Mouse (Mus musculus): Measurements from ENCODE around the gene Senp1. TPM values are rescaled to one million over a fixed set of nuclear protein-coding genes. Genes with fewer than 3 reads are reported as not detected.

The Senp1 gene
- total RNA-seq, 2 experiments from 2014 or later: 16.0 to 16.8 TPM

DNA sequence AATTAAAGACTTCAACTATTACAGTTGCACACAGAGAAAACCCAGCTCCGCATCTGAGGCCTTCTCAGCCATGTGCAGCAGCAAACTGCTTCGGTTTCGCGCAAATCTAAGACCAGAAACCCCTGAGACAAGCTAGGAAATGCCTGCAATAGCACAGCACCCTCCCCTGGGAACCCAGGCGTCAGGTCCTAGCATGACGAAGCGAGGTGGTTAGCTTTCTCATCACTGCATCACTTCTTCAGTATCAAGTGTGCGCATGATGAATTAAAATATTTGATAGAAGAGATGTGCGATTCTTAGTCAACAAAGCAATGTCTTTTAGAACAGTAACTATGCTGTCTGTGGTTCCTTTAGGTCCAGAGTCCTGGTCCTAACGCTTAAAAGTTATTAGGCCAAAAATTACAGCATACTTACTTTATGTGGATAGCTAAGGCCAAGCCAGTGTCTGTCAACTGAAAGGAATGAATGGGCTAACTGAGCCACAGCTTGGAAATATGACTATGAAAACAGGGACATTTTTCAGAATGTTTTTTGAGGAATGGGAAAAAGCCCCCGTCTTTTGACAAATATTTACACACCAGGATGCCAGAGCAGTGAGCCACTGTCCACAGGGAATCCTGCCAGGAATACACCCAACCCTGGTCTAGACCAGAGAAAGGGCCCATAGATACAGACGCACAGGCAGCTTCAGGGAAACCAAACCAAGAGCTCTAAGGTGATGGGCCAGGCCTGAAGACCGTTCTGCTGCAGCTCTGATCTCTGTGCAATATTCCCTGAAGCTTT is 44.4 kb downstream of the Senp1 start:
- DNase-seq: no peak

DNA sequence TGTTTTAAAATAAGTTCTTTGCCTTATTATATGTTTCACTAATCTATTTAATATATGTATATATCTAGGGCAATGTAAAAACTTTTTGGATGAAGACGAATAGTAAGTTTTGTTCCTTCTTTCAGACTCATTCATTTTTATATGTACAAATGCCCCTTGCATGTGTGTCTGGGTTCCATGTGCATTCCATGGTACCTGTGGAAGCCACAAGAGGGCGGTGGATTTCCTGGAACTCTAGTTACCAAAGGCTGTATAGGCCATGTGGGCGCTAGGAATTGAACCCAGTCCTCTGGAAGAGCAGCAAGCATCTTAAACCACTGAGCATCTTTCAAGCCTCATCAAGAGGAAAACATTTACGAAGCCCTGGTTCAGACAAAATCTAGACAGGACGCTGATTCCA is 49.2 kb downstream of the Senp1 start:
- no peak for DNase-seq

DNA sequence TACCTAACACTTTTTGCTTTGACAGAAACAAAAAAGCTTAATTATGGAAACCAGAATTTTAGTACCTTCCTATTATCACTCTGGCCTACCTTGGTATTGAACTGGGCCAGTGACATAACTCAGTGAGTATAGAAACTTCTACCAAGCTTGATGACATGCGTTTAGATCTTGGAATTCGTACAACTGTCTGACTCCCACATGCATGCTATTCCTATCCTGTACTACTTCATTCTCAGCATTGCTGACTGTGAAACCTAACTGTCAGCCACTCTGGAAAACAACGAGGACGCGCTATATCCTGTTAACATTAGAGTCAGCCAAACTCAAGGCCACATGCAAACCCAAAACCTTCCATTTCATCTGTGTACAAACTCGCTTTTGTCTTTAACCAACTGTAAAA is 49.6 kb downstream of the Senp1 start:
- DNase-seq: no peak

DNA sequence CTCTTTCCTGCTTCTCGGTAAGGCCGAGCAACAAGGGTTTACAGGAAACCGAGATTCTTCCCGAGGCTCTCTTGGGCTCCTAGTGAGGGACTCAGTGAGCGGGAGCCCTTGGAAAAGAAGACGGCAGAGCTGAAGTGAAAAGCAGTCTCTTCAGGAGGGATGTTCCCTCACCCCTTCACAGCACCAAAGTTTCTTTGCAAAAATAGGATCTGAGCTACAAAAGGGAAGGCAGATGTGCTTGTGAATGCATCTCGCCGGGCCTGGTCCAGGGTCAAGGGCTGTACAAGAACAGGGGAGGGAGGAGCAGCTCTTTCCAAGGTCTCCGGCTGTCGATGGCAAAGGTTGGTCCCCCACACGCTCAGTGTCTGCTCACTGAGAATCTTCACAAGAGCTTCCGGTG is 51.0 kb downstream of the Senp1 start:
- no peak for DNase-seq

DNA sequence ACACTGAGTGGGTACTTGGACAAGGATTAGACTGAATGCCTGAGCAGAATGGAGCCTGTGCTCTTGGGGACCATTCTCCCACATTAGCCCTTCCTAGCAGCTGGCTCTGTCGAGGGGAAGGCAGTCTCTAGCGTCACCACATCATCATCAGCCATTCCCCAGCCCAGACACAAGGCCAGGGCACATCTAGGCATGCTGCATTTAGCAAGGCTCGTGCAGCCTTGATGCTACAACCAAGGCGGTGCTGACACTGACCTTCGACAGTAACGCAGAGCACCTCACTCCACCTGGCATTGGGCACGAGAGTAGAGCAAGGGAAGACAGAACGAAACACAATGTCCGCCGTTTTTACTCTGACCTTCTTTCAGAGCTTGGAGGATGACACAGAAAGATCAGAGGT is 53.9 kb downstream of the Senp1 start:
- DNase-seq: peak; percentile 3 to 23

DNA sequence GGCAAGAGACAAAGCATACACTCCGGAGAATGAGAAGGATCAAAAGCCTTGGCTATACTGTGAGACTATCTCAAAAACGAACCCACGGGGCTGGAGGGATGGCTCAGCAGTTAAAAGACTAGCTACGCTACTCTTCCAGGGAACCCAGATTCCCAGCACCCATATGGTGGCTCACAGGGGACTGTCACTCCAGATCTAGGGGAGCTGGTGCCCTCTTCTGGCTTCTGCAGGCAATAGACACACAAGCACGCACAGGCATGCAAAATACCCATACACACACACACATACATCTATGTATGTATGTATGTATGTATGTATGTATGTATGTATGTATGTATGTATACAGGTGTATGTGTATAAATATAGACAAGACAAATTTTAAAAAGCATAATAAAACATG is 57.0 kb downstream of the Senp1 start:
- no peak for DNase-seq

DNA sequence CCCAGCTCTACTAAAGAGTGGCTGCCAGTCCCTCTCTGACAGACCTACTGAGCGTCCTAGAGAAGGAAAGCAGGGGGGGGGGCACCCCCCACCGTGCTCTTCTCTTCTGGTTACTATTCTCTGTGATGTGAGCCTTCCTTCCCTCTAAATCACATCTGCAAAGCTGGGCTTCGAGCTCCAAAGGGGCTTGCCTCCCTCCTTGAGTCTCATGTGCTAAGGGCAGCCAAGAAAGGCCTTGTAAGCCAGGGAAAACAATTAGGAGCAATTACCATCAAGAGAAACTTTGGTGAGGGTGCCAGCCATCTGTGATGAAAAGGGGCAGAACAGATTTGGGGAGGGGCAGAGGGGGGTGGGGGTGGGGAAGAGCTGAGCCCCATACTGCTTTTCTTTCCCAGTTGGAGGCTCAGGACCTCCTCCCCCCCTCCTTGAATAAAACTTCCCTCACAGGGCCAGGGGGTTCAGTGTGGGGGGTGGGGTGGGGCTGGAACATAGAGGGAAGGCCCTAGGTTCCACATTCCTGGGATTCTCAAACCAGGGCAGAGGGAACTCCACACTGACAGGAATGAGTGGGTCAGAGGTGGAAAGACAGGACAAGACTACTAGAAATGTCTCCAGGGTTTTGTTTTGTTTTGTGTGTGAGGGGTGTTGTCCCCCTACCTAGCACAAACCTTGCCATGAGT is 58.3 kb downstream of the Senp1 start:
- DNase-seq: no peak

DNA sequence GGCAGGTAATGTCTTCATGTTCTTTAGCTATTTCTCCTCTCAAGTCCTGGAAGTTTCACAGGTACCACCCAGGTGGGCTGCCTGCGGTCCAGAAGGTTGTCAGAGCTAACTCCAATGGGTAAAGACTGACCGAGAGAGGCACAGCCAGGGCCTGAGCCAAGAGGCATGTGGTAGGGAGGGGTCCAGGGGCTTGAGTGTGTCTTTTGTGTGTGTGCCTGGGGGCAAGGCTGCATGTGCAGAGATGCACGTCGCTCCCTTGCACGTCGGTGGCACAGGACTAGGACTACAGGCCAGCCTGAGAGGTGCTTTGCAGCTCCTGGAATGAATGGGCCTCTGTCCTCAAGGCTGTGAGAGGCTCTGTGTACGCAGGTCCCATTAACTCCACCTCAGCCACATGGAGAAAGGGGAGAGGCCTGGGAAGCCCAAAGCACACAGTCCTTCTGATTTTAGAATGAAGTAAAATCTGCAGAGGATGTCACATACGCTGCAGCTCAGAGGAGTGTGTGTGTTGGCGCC is 60.3 kb downstream of the Senp1 start:
- no peak for DNase-seq

DNA sequence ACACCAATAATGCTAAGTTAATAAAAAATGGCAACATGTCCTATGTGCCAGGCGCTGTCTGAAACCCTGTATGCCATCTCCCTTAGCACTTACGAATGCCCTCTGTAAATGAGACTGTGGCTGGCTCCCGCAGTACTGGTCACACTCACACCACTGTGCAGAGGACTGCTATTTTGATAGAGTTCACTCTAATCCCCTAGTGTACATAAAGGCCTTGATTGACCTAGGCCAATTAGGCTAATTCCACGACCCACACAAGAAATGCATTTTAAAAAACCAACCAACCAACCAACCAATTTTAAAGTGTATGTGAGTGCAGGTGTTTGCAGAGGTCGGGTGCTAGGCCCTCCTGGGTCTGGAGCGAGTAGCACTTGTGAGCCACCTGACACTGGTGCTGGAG is 63.7 kb downstream of the Senp1 start:
- no peak for DNase-seq

DNA sequence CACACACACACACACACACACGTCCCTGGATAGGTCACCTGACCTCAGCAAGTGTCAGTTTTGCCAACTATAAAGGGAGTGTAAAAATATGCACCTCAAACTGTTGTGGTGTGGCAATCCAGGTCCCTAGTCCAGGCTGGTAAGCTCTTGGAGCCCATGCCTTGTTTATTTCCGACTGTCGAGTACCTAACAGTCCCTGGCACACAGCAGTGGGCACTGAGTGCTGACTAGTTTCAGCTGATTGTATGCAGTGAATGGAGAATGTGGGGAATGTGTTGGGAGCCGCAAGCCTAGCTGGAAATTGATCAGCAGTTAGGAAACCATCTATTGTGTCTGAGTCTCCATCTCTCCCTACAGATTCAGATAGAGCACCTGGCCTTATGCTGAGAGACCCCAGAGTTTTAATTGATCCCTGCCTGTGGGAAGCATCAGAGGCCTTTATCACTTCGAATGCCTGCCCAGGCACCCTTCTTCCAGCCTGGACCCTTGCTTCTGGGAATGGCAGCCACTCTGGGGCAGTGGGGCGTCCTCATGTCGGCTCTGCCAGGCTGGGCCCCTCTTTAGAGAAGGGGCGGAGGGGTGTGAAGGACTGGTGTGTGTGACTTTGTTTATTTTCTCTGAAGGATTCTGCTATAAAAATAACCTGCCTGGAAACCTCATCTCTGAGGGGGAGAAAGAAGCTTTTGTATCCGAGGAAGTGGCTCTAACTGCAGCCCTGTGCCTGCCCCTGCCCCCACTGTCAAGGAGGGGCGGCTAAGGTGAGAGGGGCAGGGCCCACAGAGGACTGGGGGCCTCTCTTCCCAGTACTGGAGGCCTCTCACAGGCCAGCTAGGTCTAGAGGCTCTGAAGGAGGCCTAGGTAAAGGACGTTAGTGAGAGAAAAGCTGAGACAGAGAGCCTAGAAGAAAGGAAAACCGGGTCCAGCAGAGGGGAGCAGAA is 66.3 kb downstream of the Senp1 start:
- DNase-seq: no peak

DNA sequence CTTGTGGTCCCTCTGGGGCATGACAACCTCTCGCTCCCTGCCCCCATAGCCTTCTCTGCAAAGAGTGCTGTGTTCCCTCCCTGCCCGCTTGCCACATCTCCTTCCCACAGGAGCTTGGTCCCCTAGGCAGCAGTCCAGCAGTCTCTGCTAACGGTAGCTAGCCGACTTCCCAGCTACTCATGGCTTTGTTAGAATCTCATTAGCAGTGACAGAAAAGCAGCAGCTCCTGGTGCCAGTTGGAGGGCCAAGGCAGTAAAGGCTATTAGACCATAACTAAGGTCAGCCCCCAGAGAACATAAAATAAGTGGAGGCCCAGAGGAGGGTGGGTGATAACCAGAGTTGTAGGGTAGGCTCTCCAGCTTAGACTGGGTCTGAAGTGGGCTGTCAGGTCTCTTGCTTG is 67.9 kb downstream of the Senp1 start:
- no peak for DNase-seq

DNA sequence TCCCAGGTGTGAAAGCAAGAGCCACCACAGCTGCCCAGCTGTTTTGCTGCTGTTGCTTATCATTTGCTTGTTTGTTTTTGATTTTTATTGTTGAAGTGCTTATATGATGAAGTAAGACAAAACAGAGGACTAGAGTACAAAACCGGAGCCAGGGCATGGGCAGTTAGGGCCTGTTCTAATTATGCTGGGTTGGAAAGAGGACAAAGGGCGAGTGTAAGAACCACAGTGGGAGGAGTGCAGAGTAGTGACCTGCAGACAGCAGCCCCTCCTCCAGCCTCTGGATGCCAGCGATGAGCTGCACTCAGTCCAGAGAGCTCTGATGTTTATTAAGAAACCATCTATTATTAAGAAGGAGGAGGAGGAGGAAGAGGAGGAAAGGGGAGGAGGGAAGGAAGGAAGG is 70.4 kb downstream of the Senp1 start:
- no peak for DNase-seq

DNA sequence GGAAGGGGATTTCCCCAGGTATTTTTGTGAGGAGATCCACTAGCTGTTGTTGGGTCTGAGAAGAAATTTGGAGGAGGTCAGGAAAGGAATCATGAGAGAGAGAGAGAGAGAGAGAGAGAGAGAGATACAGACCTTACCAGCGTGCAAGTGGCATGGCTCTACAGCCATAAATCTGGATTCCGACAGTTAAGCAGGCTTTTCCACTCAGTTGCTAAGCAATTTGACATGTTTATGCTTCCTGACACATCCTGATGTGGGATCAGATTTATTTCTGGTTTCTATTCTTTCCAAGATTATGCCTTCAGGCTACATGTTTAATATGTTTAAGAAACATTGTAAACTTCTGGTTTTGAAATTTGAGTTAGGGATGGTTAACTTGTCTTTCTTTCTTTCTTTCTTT is 71.7 kb downstream of the Senp1 start:
- no peak for DNase-seq

DNA sequence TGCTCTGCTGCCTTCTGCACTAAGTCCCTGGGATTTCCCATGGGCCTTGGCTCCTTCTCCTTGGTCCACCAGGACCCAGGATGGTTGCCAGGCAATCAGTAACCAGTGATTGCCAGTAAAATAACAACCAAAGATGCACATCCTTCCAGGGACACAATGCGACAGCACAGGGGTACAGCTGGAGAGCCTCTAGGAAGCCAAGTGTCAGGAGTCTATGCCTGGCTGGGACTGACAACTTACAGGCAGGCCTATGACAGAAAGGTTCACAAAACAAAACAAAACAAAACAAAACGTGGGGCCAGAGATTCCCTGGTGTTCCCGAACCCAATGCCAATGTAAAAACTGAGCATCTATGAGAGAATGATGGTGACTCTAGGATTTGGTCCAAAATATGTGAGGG is 74.5 kb downstream of the Senp1 start:
- DNase-seq: no peak

DNA sequence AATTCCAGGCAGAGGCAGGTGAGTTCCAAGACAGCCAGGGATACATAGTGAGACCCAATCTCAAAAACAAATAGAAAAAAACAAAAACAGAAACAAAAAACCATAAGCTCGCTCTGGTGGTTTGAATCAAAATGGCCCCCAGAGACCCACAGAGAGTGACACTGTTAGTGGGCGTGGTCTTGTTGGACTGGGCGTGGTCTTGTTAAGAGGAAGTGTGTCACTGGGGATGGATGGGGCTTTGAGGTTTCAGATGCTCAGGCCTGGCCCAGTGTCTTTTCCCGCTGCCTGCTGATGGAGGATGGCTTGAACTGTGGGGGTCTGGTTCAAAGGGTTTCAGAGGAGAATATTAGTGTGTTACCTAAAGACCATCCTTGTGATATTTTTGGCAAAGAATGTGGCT is 75.6 kb downstream of the Senp1 start:
- DNase-seq: no peak

DNA sequence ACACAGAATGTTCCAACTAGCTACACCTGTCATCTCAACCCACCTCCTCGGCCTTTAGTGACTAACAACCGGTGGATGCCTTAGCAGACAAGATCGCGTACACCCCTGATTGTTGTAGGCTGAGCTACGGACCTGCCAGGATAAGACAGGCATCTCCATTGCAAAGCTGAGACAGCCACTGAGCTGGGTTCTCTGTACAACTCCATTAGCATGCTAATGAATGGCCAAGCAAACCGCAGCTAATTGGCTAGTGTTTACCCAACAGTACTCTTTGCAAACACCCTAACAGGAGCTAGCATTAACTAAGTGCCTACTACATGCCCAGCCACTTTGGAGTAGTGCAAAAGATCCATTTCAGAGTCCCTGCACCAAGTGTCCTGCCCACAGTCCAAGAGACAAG is 80.7 kb downstream of the Senp1 start:
- DNase-seq: no peak

DNA sequence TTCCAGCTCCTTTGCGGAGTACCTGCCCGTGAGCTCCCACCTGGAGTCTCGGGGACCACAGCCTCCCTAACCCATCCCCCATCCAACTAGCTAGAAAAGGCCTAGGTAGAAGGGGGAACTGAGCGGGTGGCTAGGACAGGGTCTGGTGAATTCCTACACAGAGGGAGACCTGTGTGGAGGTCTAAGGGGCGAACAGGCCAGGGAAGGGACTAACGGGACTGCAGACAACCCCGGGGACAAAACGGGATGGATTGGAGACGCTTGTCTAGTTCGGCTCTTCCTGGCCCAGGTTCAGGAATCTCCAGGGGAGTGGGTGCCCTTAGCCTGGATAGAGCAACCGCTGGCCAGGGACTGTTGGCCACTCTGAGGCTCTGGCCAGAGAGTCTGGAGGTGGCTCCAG is 88.4 kb downstream of the Senp1 start:
- DNase-seq: no peak

DNA sequence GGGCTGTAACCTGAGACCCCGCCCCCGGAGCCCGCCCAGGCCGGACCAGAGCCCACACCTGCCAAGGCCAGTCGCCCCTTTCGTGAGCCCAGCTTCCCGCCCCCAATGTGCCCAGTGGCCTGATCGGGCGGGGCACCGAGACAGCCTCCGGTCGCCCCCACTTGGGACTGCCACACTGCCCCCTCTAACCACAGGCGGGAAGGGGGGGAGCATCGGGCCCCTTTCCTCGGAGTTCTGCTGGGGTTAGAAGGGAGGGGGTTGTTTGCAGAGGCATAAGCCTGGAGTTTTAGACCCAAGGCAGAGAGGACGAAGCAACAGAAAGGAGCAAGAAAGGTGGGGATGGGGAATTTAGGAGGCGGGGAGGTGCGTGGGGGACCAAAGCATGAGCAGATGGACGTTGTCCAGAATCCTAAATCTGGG is 88.8 kb downstream of the Senp1 start:
- DNase-seq: no peak

DNA sequence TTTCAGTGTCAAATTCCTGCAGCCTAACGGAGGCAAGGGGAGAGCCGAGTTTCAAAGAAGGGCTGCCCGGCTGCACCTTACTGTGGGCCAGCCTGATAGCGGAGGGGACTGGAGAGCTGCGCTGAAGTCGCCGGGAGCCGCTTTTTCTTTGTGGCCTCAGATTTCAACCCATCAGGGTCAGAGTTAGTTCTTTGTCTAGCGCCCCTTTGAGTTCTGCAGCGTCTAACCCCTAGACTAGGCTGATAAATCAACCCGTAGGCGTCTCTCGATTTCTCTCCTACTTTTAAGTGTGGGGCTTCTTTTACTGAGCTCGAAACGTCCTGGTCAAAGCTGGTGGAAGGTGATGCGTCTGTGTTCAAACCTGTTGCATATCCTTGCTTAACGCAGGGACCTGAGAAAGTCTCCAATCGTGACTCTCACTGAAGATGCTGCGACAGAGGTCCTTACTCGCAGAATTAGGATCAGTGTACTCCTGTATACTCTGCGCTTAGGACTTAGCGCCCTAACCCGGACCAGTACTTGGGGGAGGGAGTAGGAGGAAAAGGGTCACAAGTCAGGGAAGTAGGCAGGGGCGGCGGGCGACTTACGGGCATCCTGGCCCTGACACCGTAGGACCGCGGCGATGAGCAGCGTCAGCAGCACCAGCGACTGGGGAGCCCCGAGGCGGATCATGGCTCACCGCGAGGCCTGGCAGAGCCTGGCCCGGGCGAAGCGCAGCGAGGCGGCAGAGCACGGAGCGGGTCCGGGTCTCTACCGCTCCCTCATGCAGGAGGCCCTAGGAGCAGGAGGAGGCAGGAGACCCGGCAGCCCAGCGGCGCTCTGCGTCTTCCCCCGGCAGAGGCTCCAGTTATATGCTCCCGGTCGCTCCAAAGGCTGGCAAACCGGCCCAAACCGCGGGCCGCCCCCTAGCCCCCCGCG is 89.5 kb downstream of the Senp1 start, which contains the start of gene Col2a1:
Gene Col2a1, minus strand, starts transcription at position 874 of the 918 bp plus-strand sequence.
- DNase-seq: peak; percentile 20 to 33

DNA sequence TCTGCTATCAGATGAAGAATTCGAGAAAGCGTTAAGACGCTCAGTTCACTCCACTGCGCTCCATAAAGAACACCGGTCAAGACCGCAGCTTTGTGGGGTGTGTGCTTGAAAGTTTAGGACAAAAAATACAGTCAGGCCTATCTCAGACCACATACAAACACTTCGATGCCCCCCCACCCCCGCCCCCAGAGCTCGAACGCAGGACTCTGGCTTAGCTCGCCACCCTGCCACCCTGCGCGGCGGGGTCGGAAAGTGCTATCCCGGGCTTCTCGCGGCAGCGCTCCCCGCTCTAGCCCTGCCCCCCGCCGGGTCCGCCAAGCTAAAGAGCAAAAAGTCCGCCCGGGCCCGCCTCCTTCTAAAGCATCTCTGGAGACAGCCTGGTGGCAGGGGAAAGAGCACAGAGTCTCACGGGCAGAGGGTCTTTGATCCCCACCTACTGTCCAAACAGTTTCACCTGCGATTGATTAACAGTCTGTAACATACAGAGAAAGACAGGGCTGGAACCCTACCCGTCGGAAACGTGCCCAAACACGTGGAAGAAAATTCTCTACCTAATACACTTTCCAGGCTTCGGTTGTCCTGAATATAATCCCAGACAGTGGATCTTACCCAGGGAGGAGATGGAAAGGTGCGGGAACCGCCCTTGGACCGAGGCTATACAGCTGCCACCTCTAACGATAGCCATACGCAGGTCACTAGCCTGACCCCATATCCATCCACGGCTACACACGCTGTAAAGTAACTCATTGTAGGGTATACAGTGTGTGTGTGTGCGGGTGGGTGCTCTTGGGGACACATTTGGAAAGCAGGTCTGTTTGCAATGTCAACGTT is 90.3 kb downstream of the Senp1 start:
- peak; percentile 22 to 42 for DNase-seq

All from adrenal gland, postnatal 36 days (tissue).